Mouse (Mus musculus) spleen, adult 2 months (tissue): Measurements from ENCODE around the gene Efs. TPM values are rescaled to one million over a fixed set of nuclear protein-coding genes. Genes with fewer than 3 reads are reported as not detected.

Source experiments
- DNase-seq, 2 experiments: peaks; one replicate each; pipeline versions ENCODE4 v3.0.0 to v3.0.0-alpha.2; 2012 to 2021; ENCODE audit warnings: low spot score in 2 of 2, low read depth in 1 of 2
- H3K27ac ChIP-seq: fragments of 200-500 bp; 2 replicates; pipeline ENCODE4 v1.5.1; 2012; ENCODE audit warnings: low read length, inconsistent platforms; ENCODE audit not compliant: insufficient read depth
- H3K27me3 ChIP-seq: fragments of 200-500 bp; 2 replicates; pipeline ENCODE4 v1.6.1; 2012; ENCODE audit warnings: mild to moderate bottlenecking, moderate library complexity, low read length, inconsistent platforms; ENCODE audit not compliant: control insufficient read depth, insufficient read depth
- H3K36me3 ChIP-seq: fragments of 200-500 bp; 2 replicates; pipeline ENCODE4 v1.6.1; 2012; ENCODE audit warnings: mild to moderate bottlenecking, low read length, inconsistent platforms; ENCODE audit not compliant: control insufficient read depth, insufficient read depth
- H3K4me1 ChIP-seq: fragments of 200-500 bp; 2 replicates; pipeline ENCODE4 v1.6.1; 2011; ENCODE audit warnings: inconsistent platforms; ENCODE audit not compliant: control insufficient read depth, insufficient read depth, insufficient read length
- H3K4me3 ChIP-seq: fragments of 200-500 bp; 2 replicates; pipeline ENCODE4 v1.5.1; 2011; ENCODE audit warnings: mild to moderate bottlenecking, inconsistent platforms; ENCODE audit not compliant: insufficient read depth, insufficient read length; ENCODE audit errors: extremely low read depth
- CTCF ChIP-seq: fragments of 200-500 bp; IDR thresholded peaks from 2 replicates; pipeline ENCODE4 v1.5.1; 2011; ENCODE audit warnings: mild to moderate bottlenecking, inconsistent platforms; ENCODE audit not compliant: insufficient read depth, insufficient read length, insufficient replicate concordance; ENCODE audit errors: extremely low read depth
- POLR2A ChIP-seq: fragments of 200-500 bp; IDR thresholded peaks from 2 replicates; pipeline ENCODE4 v1.6.1; 2011; ENCODE audit warnings: low read depth, low read length, inconsistent platforms
- WGBS: fragments of 180-500 bp; shearing (Covaris S2); methylation state at CpG from one replicate; pipeline ENCODE4 v1.1.7; 2018; 5-methylcytosine and 5-hydroxymethylcytosine counted together
- polyA plus RNA-seq: library from polyadenylated mRNA; depleted of rRNA; stranded (reverse); fragments of >200 nt; gene quantifications from 2 replicates; pipeline ENCODE4 v1.2.3, GENCODE M21; 2012

Efs gene
- polyA plus RNA-seq, 1 experiment = 2.4 TPM

DNA sequence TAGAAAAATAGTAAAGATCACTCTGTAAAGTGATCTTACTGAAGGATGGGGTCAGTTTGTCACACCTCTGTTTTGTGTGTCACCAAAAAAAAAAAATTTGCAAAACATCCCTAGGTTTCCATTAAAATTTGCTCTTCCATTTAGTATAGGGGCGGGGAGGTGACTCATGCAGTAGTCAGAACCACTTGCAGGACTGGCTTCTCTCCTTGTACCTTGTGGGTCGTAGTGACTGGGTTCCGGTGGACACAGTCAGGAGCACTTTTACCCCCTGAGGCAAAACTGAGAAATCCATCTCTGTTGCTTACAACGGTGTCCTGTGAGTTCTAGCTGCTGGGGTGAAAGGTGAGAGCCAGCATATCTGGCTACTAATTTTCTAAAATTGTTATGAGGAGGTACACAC, 22.3 kb downstream of the Efs start:
- Histone ChIP-seq H3K4me3 (no peak overlapping the region), H3K4me1 (no peaks in the 10 kb centered on the region; the same call in 1 of the 2 replicates), H3K27me3 (no peaks in the 10 kb centered on the region), H3K36me3 (peaks cover 2% of the 10 kb centered on the region; the same call in 1 of the 2 replicates), H3K27ac (no peak overlapping the region)
- TF ChIP-seq CTCF (no peak), POLR2A (no peak)
- DNase-seq = no peak
- WGBS = 92% methylated on average over 4 of the region's 4 CpGs

DNA sequence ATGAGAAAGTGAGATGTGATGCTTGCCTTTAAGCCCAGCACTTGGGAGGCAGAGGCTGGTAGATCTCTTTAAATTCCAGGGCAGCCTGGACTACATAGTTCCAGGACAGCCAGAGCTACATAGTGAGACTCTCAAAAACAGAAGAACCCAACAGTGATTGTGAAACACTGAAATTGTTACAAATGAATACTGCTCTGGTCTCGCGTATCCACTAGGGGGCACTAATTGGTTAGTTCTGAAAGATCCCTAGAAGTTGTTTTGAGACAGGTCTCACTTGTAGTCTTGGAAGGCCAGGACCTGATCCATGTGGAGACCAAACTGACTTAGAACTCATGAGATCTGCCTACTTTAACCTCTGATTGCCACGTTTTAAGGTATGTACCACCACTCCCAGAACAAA, 25.5 kb downstream of the Efs start:
- peak; percentile 34 to 40 for DNase-seq
- Histone ChIP-seq H3K27ac (no peak overlapping the region), H3K4me3 (no peak overlapping the region), H3K4me1 (no peaks in the 10 kb centered on the region; the same call in 1 of the 2 replicates), H3K36me3 (peaks cover 23% of the 10 kb centered on the region), H3K27me3 (no peaks in the 10 kb centered on the region)
- TF ChIP-seq POLR2A = no peak
- no peak for TF ChIP-seq CTCF
- WGBS = 2% methylated on average over 3 of the region's 3 CpGs

DNA sequence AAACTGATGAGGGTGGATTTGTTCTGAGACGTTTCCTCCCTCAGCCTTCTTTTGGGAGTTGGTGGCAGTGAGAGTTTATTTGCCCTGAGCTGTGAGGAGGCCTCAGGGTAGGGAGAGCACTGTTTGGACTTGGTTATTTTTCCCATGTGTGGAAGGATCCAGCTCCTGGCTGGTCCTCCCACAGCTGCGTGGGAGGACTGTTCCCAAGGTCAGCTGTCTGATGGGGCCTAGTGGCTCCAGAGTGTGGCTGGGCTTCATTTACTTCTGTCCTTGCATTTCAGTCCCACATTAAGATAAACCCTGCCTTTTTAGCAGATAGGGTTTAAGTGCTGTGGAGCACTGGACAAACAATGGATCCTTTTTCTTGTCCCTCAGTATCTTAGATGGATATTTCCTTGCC, 28.5 kb downstream of the Efs start:
- TF ChIP-seq POLR2A (no peak), CTCF (no peak)
- Histone ChIP-seq H3K36me3 (peaks cover 23% of the 10 kb centered on the region), H3K27ac (no peak overlapping the region), H3K4me3 (no peak overlapping the region), H3K4me1 (peaks cover 10% of the 10 kb centered on the region; the same call in 1 of the 2 replicates), H3K27me3 (no peaks in the 10 kb centered on the region)
- DNase-seq = no peak
- 80% methylated on average over 2 of the region's 2 CpGs for WGBS

DNA sequence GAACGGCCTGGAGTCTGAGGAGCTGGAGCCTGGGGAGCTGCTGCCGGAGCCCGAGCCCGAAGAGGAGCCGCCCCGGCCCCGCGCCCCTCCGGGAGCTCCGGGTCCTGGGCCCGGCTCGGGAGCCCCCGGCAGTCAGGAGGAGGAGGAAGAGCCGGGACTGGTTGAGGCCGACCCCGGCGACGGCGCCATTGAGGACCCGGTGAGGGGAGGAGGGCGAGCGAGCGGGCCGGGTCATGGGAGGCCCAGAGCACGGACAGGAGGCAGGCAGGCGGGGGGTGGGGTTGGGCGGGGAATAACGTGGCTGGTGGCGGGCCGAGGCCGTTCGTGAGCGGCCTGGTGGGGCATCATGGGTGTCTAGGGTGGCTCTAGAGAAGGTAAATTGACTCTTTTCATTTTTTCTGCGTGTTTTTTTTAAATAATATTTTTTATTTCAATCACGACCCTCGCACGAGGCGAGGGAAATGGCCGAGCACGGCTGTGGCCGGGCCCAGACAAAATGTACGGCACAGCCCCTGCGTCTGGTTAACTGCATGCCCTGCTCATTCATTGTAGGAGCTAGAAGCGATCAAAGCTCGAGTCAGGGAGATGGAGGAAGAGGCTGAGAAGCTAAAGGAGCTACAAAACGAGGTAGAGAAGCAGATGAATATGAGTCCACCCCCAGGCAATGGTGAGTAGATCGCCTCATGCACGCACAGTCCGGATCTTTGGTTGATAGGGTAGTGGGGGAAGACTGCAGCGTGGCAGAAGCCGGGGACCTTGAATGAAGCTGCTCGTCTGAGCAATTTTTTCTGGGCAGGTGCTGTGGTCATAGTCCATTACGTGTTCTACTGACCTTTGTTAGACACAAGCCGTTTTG, 31.4 kb downstream of the Efs start:
- H3K36me3 ChIP-seq = peaks cover 23% of the 10 kb centered on the region

DNA sequence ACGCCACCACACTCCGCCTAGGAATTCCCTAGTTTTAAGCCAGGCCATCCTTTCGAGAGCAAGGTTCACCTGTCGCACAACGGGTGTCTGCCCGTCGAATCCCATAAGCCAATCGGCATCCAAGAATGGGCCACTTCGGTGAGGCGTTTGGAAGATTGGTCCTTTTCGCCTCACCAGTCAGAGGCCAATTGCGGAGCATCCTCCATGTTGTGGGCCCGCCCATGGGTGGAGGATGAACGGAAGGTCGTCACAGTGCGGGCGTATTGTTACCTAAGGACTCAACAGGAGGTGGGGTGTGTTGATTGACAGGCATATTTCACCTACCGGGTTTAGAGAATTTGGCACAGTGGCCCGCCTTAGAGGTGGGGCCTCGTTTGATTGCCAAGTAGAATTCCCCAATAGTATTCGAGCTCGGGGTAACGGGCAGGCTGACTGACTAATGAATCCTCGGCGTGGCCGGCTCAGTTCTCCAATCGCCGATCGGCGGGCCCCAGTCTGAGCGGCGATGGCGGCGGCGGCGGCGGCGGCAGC, 32.2 kb downstream of the Efs start:
- under 1% methylated on average over 38 of the region's 38 CpGs for WGBS
- Histone ChIP-seq H3K27me3 (no peaks in the 10 kb centered on the region), H3K4me3 (peak overlapping the region; percentile 99), H3K27ac (peak overlapping the region; percentile 89), H3K4me1 (peaks cover 10% of the 10 kb centered on the region; the same call in 1 of the 2 replicates), H3K36me3 (peaks cover 21% of the 10 kb centered on the region)
- DNase-seq = peak; percentile 92 to 100
- TF ChIP-seq POLR2A = peak; percentile 76
- no peak for TF ChIP-seq CTCF

More for the DNA sequence above, 31.4 kb downstream of the Efs start:
- DNase-seq = peak in 1 of 2 experiments; percentile 58
- Histone ChIP-seq H3K4me3 (peak overlapping the region; percentile 99), H3K27me3 (no peaks in the 10 kb centered on the region), H3K27ac (peak overlapping the region; percentile 75), H3K4me1 (peaks cover 10% of the 10 kb centered on the region; the same call in 1 of the 2 replicates)
- TF ChIP-seq CTCF = no peak
- under 1% methylated on average over 54 of the region's 54 CpGs for WGBS

DNA sequence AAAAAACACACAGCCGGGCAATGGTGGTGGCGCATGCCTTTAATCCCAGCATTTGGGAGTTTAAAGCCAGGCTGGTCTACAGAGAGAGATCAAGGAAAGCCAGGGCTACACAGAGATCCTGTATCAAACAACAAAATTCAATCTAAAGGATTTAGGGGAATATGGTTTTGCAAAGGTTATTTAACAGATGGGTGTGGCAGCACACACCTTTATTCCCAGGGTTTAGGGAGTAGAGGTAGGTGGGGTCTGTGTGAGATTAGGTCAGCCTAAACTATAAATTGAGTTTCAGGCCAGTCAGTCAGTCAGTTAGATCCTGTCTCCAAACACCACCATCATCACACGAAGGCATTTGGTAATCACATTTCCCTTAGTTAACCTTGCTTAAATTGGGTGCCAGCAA, 33.7 kb downstream of the Efs start, which contains the start of gene Pabpn1:
Pabpn1 (plus strand) TSS at position 301 of the 400 bp plus-strand sequence.
- 96% methylated on average over 3 of the region's 3 CpGs for WGBS
- H3K27ac ChIP-seq = no peak within 1 kb of the TSS

More for the DNA sequence above, 33.7 kb downstream of the Efs start, which contains the start of gene Pabpn1:
- no peak for DNase-seq
- Histone ChIP-seq H3K4me3 (peak within 1 kb of the TSS; percentile 74), H3K27me3 (no peaks in the 10 kb centered on the region), H3K4me1 (peaks cover 10% of the 10 kb centered on the region; the same call in 1 of the 2 replicates), H3K36me3 (peaks cover 13% of the 10 kb centered on the region)
- TF ChIP-seq CTCF = no peak
- TF ChIP-seq POLR2A = no peak
